Mouse (Mus musculus) thymus, adult 2 months (tissue): ENCODE measurements around the gene Olfr1047. TPM values are rescaled to one million over a fixed set of nuclear protein-coding genes. Genes with fewer than 3 reads are reported as not detected.

Source experiments
- DNase-seq: peaks from one replicate; pipeline ENCODE4 v3.0.0; 2021
- H3K27ac ChIP-seq: fragments of 200-500 bp; 2 replicates; pipeline ENCODE4 v1.5.1; 2012; ENCODE audit warnings: low read length, control low read depth; ENCODE audit not compliant: control insufficient read depth, insufficient read depth
- H3K27me3 ChIP-seq: fragments of 200-500 bp; 2 replicates; pipeline ENCODE4 v1.6.1; 2012; ENCODE audit warnings: mild to moderate bottlenecking, low read length, moderate library complexity, mixed read lengths; ENCODE audit not compliant: control insufficient read depth, insufficient read depth
- H3K36me3 ChIP-seq: fragments of 200-500 bp; 2 replicates; pipeline ENCODE4 v1.6.1; 2012; ENCODE audit warnings: mild to moderate bottlenecking, low read length, moderate library complexity; ENCODE audit not compliant: control insufficient read depth, insufficient read depth
- H3K4me1 ChIP-seq: fragments of 200-500 bp; replicated peaks from 2 replicates; pipeline ENCODE4 v1.6.1; 2012; ENCODE audit warnings: low read length; ENCODE audit not compliant: control insufficient read depth, insufficient read depth
- H3K4me3 ChIP-seq: fragments of 200-500 bp; 2 replicates; pipeline ENCODE4 v1.5.1; 2012; ENCODE audit warnings: mild to moderate bottlenecking, low read length, control low read depth, moderate library complexity; ENCODE audit not compliant: control insufficient read depth, insufficient read depth
- CTCF ChIP-seq: fragments of 200-500 bp; IDR thresholded peaks from 2 replicates; pipeline ENCODE4 v1.5.1; 2012; ENCODE audit warnings: mild to moderate bottlenecking, control low read depth, low read length, moderate library complexity, borderline replicate concordance; ENCODE audit not compliant: control insufficient read depth, poor library complexity, insufficient read depth; ENCODE audit errors: extremely low read depth
- POLR2A ChIP-seq: fragments of 200-500 bp; IDR thresholded peaks from 2 replicates; pipeline ENCODE4 v1.6.1; 2012; ENCODE audit warnings: mild to moderate bottlenecking, low read length, control low read depth, moderate library complexity; ENCODE audit not compliant: control insufficient read depth, poor library complexity, insufficient read depth; ENCODE audit errors: extremely low read depth
- WGBS: fragments of 180-500 bp; shearing (Covaris S2); methylation state at CpG from one replicate; pipeline ENCODE4 v1.1.7; 2018; 5-methylcytosine and 5-hydroxymethylcytosine counted together
- polyA plus RNA-seq: library from polyadenylated mRNA; depleted of rRNA; stranded (reverse); fragments of >200 nt; gene quantifications from 2 replicates; pipeline ENCODE4 v1.2.3, GENCODE M21; 2012; rRNA removed

Olfr1047 gene
- polyA plus RNA-seq, 1 experiment = not detected

- no peak within 1 kb of the TSS for H3K4me3 ChIP-seq
- no peaks in the 10 kb centered on the region for H3K36me3 ChIP-seq
- H3K27ac ChIP-seq = no peak within 1 kb of the TSS
- DNase-seq = no peak
- H3K27me3 ChIP-seq = no peaks in the 10 kb centered on the region
- no peaks in the 10 kb centered on the region for H3K4me1 ChIP-seq
- TF ChIP-seq CTCF = no peak
- no peak for TF ChIP-seq POLR2A
These were observed 45.6 kb downstream of the Olfr1047 start, which contains the start of gene Olfr52 for GRCm38 (mm10) chr2:86185583-86185982. Gene Olfr52 (minus strand): TSS chr2:86185683.

GRCm38 (mm10) chr2:86179950-86180349 is 51.3 kb downstream of the Olfr1047 start:
- Histone ChIP-seq H3K4me3 (no peak overlapping the region), H3K27ac (no peak overlapping the region), H3K27me3 (no peaks in the 10 kb centered on the region), H3K4me1 (no peaks in the 10 kb centered on the region), H3K36me3 (no peaks in the 10 kb centered on the region)
- DNase-seq = no peak
- WGBS = 84% methylated on average over 3 of the region's 3 CpGs
- TF ChIP-seq POLR2A (no peak), CTCF (no peak)

GRCm38 (mm10) chr2:86177720-86178119 is 53.5 kb downstream of the Olfr1047 start, which contains the start of gene Olfr1044:
Gene Olfr1044 (minus strand): TSS chr2:86177820.
- no peak within 1 kb of the TSS for H3K4me3 ChIP-seq
- TF ChIP-seq POLR2A (no peak), CTCF (no peak)
- no peaks in the 10 kb centered on the region for H3K4me1 ChIP-seq
- H3K36me3 ChIP-seq = no peaks in the 10 kb centered on the region
- H3K27ac ChIP-seq = no peak within 1 kb of the TSS
- no peak for DNase-seq
- no peaks in the 10 kb centered on the region for H3K27me3 ChIP-seq

Other genes with a start within 250 kb of the Olfr1047 start
- not detected in 2 replicates for gene Olfr1031, start 241.1 kb downstream of the Olfr1047 start, polyA plus RNA-seq
- not detected in 2 replicates for gene Olfr1032, start 225.9 kb downstream of the Olfr1047 start, polyA plus RNA-seq
- 0.39 and 0.56 TPM in 2 replicates for gene Olfr1033, start 210.8 kb downstream of the Olfr1047 start, polyA plus RNA-seq
- gene Olfr1034, start 185.5 kb downstream of the Olfr1047 start, polyA plus RNA-seq = 0.04 TPM in 2 replicates
- not detected in 2 replicates for gene Olfr1036, start 157.4 kb downstream of the Olfr1047 start, polyA plus RNA-seq
- gene Olfr1037, start 144.0 kb downstream of the Olfr1047 start, polyA plus RNA-seq = not detected in 2 replicates
- gene Olfr1039, start 95.5 kb downstream of the Olfr1047 start, polyA plus RNA-seq = not detected in 2 replicates
- gene Olfr1040, start 84.7 kb downstream of the Olfr1047 start, polyA plus RNA-seq = not detected in 2 replicates
- gene Olfr1042, start 69.6 kb downstream of the Olfr1047 start, polyA plus RNA-seq = not detected in 2 replicates
- not detected in 2 replicates for gene Olfr1043, start 63.9 kb downstream of the Olfr1047 start, polyA plus RNA-seq
- gene Olfr1044, start 53.6 kb downstream of the Olfr1047 start, polyA plus RNA-seq = not detected in 2 replicates
- not detected in 2 replicates for gene Olfr52, start 45.7 kb downstream of the Olfr1047 start, polyA plus RNA-seq
- not detected in 2 replicates for gene Olfr1045, start 28.4 kb downstream of the Olfr1047 start, polyA plus RNA-seq
- not detected in 2 replicates for gene Olfr1046, start 12.1 kb downstream of the Olfr1047 start, polyA plus RNA-seq
- not detected in 2 replicates for gene Olfr1048, start 8.9 kb upstream of the Olfr1047 start, polyA plus RNA-seq
- not detected in 2 replicates for gene Olfr1049, start 26.9 kb upstream of the Olfr1047 start, polyA plus RNA-seq
- gene Olfr1051, start 47.7 kb upstream of the Olfr1047 start, polyA plus RNA-seq = not detected in 2 replicates
- gene Olfr1052, start 61.1 kb upstream of the Olfr1047 start, polyA plus RNA-seq = not detected in 2 replicates
- gene Olfr1053, start 83.9 kb upstream of the Olfr1047 start, polyA plus RNA-seq = not detected in 2 replicates
- gene Olfr1054, start 104.0 kb upstream of the Olfr1047 start, polyA plus RNA-seq = not detected in 2 replicates
- not detected in 2 replicates for gene Olfr1055, start 118.9 kb upstream of the Olfr1047 start, polyA plus RNA-seq
- not detected in 2 replicates for gene Olfr1056, start 131.1 kb upstream of the Olfr1047 start, polyA plus RNA-seq
- not detected in 2 replicates for gene Olfr1057, start 147.0 kb upstream of the Olfr1047 start, polyA plus RNA-seq
- gene Olfr1058, start 157.2 kb upstream of the Olfr1047 start, polyA plus RNA-seq = not detected in 2 replicates
- not detected in 2 replicates for gene Olfr1061, start 182.6 kb upstream of the Olfr1047 start, polyA plus RNA-seq
- 0.15 TPM in 1 of 2 replicates, not detected in the other for gene Olfr1062, start 195.3 kb upstream of the Olfr1047 start, polyA plus RNA-seq
- gene Olfr1065, start 219.2 kb upstream of the Olfr1047 start, polyA plus RNA-seq = 0.09 TPM in 1 of 2 replicates, not detected in the other
- gene Olfr1066, start 224.9 kb upstream of the Olfr1047 start, polyA plus RNA-seq = not detected in 2 replicates